Mouse (Mus musculus) testis, adult 2 months (tissue): Measurements from ENCODE around the gene Iqch. TPM values are rescaled to one million over a fixed set of nuclear protein-coding genes. Genes with fewer than 3 reads are reported as not detected.

ENCODE experiments used
- H3K27ac ChIP-seq: fragments of 200-500 bp; 2 replicates; pipeline ENCODE4 v1.5.1; 2012; ENCODE audit warnings: low read depth, low read length; ENCODE audit not compliant: control insufficient read depth, insufficient read depth
- H3K27me3 ChIP-seq: fragments of 200-500 bp; 2 replicates; pipeline ENCODE4 v1.6.1; 2012; ENCODE audit warnings: mild to moderate bottlenecking, low read length, moderate library complexity; ENCODE audit not compliant: control insufficient read depth, insufficient read depth
- H3K36me3 ChIP-seq: fragments of 200-500 bp; 2 replicates; pipeline ENCODE4 v1.6.1; 2012; ENCODE audit warnings: mild to moderate bottlenecking, low read length; ENCODE audit not compliant: control insufficient read depth, insufficient read depth
- H3K4me1 ChIP-seq: fragments of 200-500 bp; 2 replicates; pipeline ENCODE4 v1.6.1; 2012; ENCODE audit warnings: low read length; ENCODE audit not compliant: control insufficient read depth, insufficient read depth
- H3K4me3 ChIP-seq: fragments of 200-500 bp; 2 replicates; pipeline ENCODE4 v1.5.1; 2012; ENCODE audit warnings: low read depth, mild to moderate bottlenecking, low read length, moderate library complexity, mixed read lengths; ENCODE audit not compliant: control insufficient read depth
- CTCF ChIP-seq: fragments of 200-500 bp; IDR thresholded peaks from 2 replicates; pipeline ENCODE4 v1.5.1; 2012; ENCODE audit warnings: low read depth, mild to moderate bottlenecking, inconsistent platforms, low read length, moderate library complexity; ENCODE audit not compliant: control insufficient read depth, insufficient read depth, insufficient replicate concordance
- POLR2A ChIP-seq: fragments of 200-500 bp; IDR thresholded peaks from 2 replicates; pipeline ENCODE4 v1.6.1; 2012; ENCODE audit warnings: low read depth, mild to moderate bottlenecking, inconsistent platforms, low read length, moderate library complexity; ENCODE audit not compliant: control insufficient read depth
- polyA plus RNA-seq: library from polyadenylated mRNA; depleted of rRNA; stranded (reverse); fragments of >200 nt; gene quantifications from 2 replicates; pipeline ENCODE4 v1.2.3, GENCODE M21; 2012

Gene Iqch
- polyA plus RNA-seq, 1 experiment = 65.4 TPM

DNA sequence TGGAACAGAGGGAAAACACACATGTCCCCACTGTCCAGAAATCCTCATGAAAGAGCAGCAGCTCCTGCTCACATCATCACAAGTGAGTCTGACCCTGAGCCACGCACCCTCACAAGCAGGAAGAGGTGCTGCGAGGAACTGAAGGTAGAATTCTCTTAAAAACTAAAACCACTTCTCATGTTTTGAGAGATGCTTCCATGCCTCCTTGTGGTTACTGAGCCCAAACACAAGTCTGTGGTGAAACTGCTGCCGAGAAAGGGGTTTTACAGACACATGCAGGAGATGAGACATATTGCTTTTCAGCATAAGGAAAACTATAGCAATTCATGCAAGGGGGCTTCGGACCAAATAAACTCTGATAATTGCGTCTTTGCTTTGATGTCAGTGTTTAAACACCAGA, 89.4 kb downstream of the Iqch start:
- H3K27ac ChIP-seq = no peak overlapping the region
- H3K36me3 ChIP-seq = no peaks in the 10 kb centered on the region
- TF ChIP-seq POLR2A (no peak), CTCF (no peak)
- H3K4me1 ChIP-seq = no peaks in the 10 kb centered on the region
- no peaks in the 10 kb centered on the region for H3K27me3 ChIP-seq
- H3K4me3 ChIP-seq = no peak overlapping the region

GRCm38 (mm10) chr9:63511034-63511433, 91.3 kb downstream of the Iqch start:
- Histone ChIP-seq H3K27me3 (no peaks in the 10 kb centered on the region), H3K4me1 (no peaks in the 10 kb centered on the region), H3K27ac (no peak overlapping the region), H3K36me3 (no peaks in the 10 kb centered on the region), H3K4me3 (no peak overlapping the region)
- TF ChIP-seq POLR2A (no peak), CTCF (no peak)

DNA sequence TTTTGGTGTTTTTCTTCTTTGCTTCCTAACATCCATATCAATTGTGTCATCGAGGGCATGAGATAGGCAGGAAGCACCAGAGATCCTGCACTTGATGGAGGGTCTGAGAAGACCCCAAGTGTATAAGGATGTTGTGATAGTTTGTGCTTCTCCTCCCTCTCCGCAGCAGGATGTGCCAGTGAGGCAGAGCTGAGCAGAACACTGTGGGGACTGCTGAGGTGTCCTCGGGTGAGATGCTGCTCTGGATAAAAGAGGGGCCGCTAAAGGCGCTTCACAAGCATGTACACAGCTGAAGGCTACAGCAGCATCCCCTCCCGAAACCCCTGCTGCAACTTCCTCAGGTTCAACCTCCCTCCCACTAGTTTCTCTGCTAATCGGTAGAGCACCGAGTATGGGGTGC, 95.2 kb downstream of the Iqch start:
- Histone ChIP-seq H3K27me3 (no peaks in the 10 kb centered on the region), H3K36me3 (no peaks in the 10 kb centered on the region; the same call in 1 of the 2 replicates), H3K4me3 (no peak overlapping the region), H3K4me1 (no peaks in the 10 kb centered on the region), H3K27ac (no peak overlapping the region)
- TF ChIP-seq CTCF = no peak
- no peak for TF ChIP-seq POLR2A

DNA sequence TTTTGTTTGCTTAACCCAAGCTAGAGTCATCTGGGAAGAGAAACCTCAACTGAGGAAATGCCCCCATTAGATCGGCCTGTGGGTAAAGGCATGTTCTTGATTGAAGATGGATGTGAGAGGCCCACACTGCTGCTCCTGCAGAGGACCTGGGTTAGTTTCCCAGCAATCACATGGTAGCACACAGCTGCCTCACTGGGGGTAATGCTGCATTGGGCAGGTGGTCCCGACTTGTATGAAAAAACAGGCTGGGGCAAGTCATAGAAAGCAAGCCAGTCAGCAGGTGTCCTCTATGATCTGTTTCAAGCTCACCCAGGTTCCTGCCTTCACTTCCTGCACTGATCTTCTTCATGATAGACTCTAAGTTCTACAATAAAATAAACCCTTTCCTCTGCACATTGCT, 98.4 kb downstream of the Iqch start:
- Histone ChIP-seq H3K4me3 (no peak overlapping the region), H3K4me1 (no peaks in the 10 kb centered on the region), H3K27ac (no peak overlapping the region), H3K27me3 (no peaks in the 10 kb centered on the region), H3K36me3 (no peaks in the 10 kb centered on the region; the same call in 1 of the 2 replicates)
- no peak for TF ChIP-seq POLR2A
- TF ChIP-seq CTCF = no peak

DNA sequence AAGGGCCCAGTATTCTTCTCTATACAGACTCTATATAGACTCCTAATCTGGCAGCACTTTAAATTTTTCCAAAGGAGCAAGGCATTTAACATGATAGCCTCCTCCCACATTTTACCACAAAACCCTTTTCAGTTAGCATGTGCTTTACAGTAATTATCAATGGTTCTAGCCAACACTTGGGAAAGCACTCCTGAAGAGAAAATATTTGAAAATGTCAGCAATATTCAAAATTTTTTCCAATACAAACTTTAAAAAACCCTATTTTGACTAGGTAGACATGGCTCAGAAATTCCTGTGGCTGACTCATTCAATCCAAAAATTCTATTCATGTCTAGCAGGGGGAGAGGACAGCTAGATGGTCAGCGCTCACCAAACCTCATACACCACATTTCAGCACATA, 100.8 kb downstream of the Iqch start:
- Histone ChIP-seq H3K27me3 (no peaks in the 10 kb centered on the region), H3K27ac (no peak overlapping the region), H3K36me3 (no peaks in the 10 kb centered on the region; the same call in 1 of the 2 replicates), H3K4me1 (no peaks in the 10 kb centered on the region), H3K4me3 (no peak overlapping the region)
- TF ChIP-seq CTCF = no peak
- TF ChIP-seq POLR2A = no peak

DNA sequence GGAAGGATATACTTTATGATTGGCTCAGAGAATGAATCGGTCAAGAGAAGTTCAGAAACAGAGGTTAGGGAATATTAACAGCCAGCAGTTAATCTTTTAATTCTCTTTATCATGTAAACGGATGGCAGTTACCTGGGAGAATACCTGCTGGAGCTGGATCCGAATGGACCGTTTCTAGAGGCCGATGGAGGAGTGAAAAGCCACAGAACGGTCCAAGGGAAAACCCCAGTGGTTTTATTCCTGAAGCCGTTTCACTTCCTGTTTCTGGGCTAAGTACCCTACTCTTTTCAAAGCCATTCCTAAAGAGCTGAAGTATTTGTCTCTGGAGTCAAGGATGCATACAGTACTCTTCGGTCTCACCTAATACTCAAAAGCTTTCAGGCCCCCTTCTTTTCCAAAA, 102.4 kb downstream of the Iqch start:
- Histone ChIP-seq H3K4me1 (no peaks in the 10 kb centered on the region), H3K4me3 (no peak overlapping the region), H3K36me3 (no peaks in the 10 kb centered on the region; the same call in 1 of the 2 replicates), H3K27ac (no peak overlapping the region), H3K27me3 (no peaks in the 10 kb centered on the region)
- TF ChIP-seq CTCF = no peak
- no peak for TF ChIP-seq POLR2A

DNA sequence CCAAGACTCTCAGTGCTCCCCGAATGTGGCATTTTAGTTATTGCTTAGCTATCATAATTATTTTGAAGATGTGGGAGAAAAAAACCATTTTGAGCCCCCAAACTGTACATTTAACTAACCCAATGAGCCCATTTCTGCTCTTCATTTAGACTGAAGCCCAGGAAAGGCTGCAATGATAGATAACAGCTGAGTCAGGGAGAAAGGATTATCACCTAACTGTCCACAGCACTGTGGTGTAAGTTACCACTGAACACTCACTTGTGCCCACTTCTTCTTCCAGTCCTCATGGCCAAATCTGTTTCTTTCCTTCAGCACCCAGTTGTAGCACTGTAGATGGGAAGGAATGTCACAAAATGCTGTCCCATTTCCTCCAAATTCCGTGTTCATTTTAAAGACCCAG, 106.5 kb downstream of the Iqch start:
- Histone ChIP-seq H3K4me3 (no peak overlapping the region), H3K27ac (no peak overlapping the region), H3K4me1 (no peaks in the 10 kb centered on the region), H3K36me3 (no peaks in the 10 kb centered on the region), H3K27me3 (no peaks in the 10 kb centered on the region)
- no peak for TF ChIP-seq CTCF
- no peak for TF ChIP-seq POLR2A

DNA sequence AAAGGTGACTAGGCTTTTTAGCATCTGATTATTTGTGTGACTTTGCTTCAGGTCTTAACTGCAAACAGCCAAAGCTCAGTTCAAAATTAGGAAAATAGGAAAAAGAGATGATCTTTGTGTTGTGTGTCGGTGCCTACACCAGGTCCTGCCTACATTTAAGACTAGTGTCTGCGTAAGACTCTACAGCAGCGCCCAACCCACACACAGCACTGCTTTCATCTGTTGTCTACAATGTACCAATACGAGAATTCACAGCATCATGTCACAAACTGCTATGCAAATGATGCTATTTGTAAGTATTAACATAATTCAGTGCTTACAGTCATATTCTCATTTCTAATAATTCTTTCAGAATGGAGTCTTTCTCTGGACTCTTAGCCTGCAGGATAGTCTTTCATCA, 108.5 kb downstream of the Iqch start:
- no peaks in the 10 kb centered on the region for H3K27me3 ChIP-seq
- H3K36me3 ChIP-seq = no peaks in the 10 kb centered on the region
- no peak overlapping the region for H3K4me3 ChIP-seq
- H3K4me1 ChIP-seq = no peaks in the 10 kb centered on the region
- TF ChIP-seq CTCF = no peak
- no peak overlapping the region for H3K27ac ChIP-seq
